ENCODE assay signal across 8 mouse cellular contexts in the genomic region with DNA sequence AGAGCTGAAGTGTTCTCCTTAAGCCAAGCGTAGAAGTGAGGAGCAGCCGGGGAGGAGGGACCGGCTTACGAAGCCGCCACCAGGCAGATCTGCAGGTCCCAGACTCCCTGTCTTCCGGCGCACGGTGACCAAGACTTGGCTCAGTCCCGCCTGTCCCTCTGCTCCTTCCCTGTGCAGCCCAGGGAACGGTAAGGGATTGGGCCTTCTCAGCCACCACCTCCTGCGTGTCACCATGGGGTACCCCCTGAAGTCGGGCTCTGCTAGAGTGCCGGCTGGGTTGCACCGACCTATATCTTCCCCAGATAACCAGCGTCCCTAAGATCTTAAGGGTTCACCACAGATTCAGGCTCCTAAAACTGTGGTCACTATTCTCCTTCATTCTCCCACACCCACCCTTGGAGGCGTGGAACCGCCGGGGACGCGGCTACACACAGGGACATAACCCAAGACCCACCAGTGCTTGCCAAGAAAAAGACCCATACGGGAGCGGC. TPM values are rescaled to one million over a fixed set of nuclear protein-coding genes. Genes with fewer than 3 reads are reported as not detected.
A peak's percentile ranks its signal among the peaks of the same experiment; 100 is the strongest.
DNase-seq lines count a peak whose midpoint lies in the region; ATAC-seq and TF ChIP-seq lines count a peak whose summit lies in the region.

No protein-coding gene starts in this region.

- under 1% methylated on average over 22 of the region's 22 CpGs for WGBS in embryonic facial prominence, embryonic 15.5 days
- under 1% methylated on average over 22 of the region's 22 CpGs for WGBS in midbrain, embryonic 13.5 days

- peaks cover 46% of the 10 kb centered on the region for H3K4me1 ChIP-seq in G1E (ENCODE audit: insufficient read depth, low read depth, low read length)
- peaks cover 43% of the 10 kb centered on the region for H3K4me1 ChIP-seq in embryonic facial prominence, embryonic 15.5 days
- peaks cover 42% of the 10 kb centered on the region for H3K4me1 ChIP-seq in midbrain, embryonic 13.5 days (replicated peaks)

- ATAC-seq in G1E (ENCODE audit: extremely low read depth, insufficient number of reproducible peaks, low FRiP score, poor library complexity, severe bottlenecking): no peak
- ATAC-seq in embryonic facial prominence, embryonic 15.5 days (ENCODE audit: insufficient number of reproducible peaks, low FRiP score, low TSS enrichment, low read depth): no peak
- ATAC-seq in midbrain, embryonic 13.5 days: no peak

- peaks cover 4% of the 10 kb centered on the region for H3K36me3 ChIP-seq in G1E (replicated peaks)
- peaks cover 8% of the 10 kb centered on the region; the same call in 1 of the 2 replicates for H3K36me3 ChIP-seq in embryonic facial prominence, embryonic 15.5 days
- peaks cover 12% of the 10 kb centered on the region for H3K36me3 ChIP-seq in midbrain, embryonic 13.5 days

- H3K27me3 ChIP-seq in G1E (ENCODE audit: insufficient read depth, low read length): peaks cover 76% of the 10 kb centered on the region
- no peaks in the 10 kb centered on the region for H3K27me3 ChIP-seq in embryonic facial prominence, embryonic 15.5 days
- no peaks in the 10 kb centered on the region for H3K27me3 ChIP-seq in midbrain, embryonic 13.5 days

- peaks cover 26% of the 10 kb centered on the region for H3K9me3 ChIP-seq in G1E (replicated peaks)
- H3K9me3 ChIP-seq in embryonic facial prominence, embryonic 15.5 days (replicated peaks): no peaks in the 10 kb centered on the region
- H3K9me3 ChIP-seq in midbrain, embryonic 13.5 days: no peaks in the 10 kb centered on the region

- peak overlapping the region; percentile 100 for H3K27ac ChIP-seq in embryonic facial prominence, embryonic 15.5 days (replicated peaks)
- H3K27ac ChIP-seq in midbrain, embryonic 13.5 days: peak overlapping the region; percentile 100

- peak; percentile 35 to 44 for DNase-seq in frontal cortex, postnatal 36 days (ENCODE audit: low spot score in 2 of 2)
- no peak for DNase-seq in frontal cortex, postnatal 25 days (ENCODE audit: low spot score in 2 of 2)
- DNase-seq in G1E (ENCODE audit: low spot score): no peak
- DNase-seq in heart, postnatal 25 days (ENCODE audit: low spot score): peak; percentile 34
- DNase-seq in left cerebral cortex, postnatal 4 days: peak; percentile 47
- DNase-seq in thymus, postnatal 0 days (ENCODE audit: low spot score): no peak

- no peak for TF ChIP-seq CTCF in G1E (IDR thresholded peaks at IDR 0.05; ENCODE audit: low read depth, low read length)

- intact Hi-C loops in heart, postnatal 25 days (cut with DNase I): loop anchor here (5.0 kb wide), 2 partner anchors 47 to 63 kb away; no protein-coding TSS in a partner anchor
- intact Hi-C loops in left cerebral cortex, postnatal 4 days (cut with DNase I): loop anchor here (5.0 kb wide), 1 partner anchor 52 kb away; no protein-coding TSS in a partner anchor

- H3K9ac ChIP-seq in embryonic facial prominence, embryonic 15.5 days: peak overlapping the region; percentile 100
- H3K9ac ChIP-seq in midbrain, embryonic 13.5 days (replicated peaks): peak overlapping the region; percentile 100

- peak overlapping the region; percentile 73 for H3K4me2 ChIP-seq in embryonic facial prominence, embryonic 15.5 days (replicated peaks)
- H3K4me2 ChIP-seq in midbrain, embryonic 13.5 days (replicated peaks): peak overlapping the region; percentile 99

- peak overlapping the region; percentile 73; the same call in 1 of the 2 replicates for H3K4me3 ChIP-seq in G1E (ENCODE audit: low read depth, low read length)
- H3K4me3 ChIP-seq in embryonic facial prominence, embryonic 15.5 days (replicated peaks): peak overlapping the region; percentile 91
- peak overlapping the region; percentile 100 for H3K4me3 ChIP-seq in midbrain, embryonic 13.5 days (replicated peaks)

RNA-seq across cellular contexts. Expression of a gene that starts 3.3 kb away (rescaled TPM):
- total RNA-seq in G1E (2014; fragmentation: Nextera tagmentation) (30.2 and 36.3 TPM in 2 replicates), G1E (2017) (4.6 and 5.4 TPM in 2 replicates)
- polyA plus RNA-seq in G1E (2012): 81.6 and 90.7 TPM in 2 replicates
- 39.1 and 43.4 TPM in 2 replicates for polyA plus RNA-seq in embryonic facial prominence, embryonic 15.5 days (2015; fragmentation: Nextera tagmentation; extraction: Ambion mirVana)
- 10 to 100 TPM; 50.5 to 59.1 TPM for total RNA-seq in heart, postnatal 25 days (2021)
- total RNA-seq in left cerebral cortex, postnatal 4 days (2021): 100 to 1,000 TPM; 232 to 250 TPM
- polyA plus RNA-seq in midbrain, embryonic 13.5 days (2015; fragmentation: Nextera tagmentation; extraction: Ambion mirVana): 30.5 and 40.7 TPM in 2 replicates
- polyA plus RNA-seq in thymus, postnatal 0 days (2015; fragmentation: Nextera tagmentation; extraction: Ambion mirVana): 6.9 and 9.6 TPM in 2 replicates

Comparison
In these comparisons a context has a peak if more than half of its experiments do, and no peak if none do; other contexts are left out.
1. DNase-seq: peak in frontal cortex, postnatal 36 days (2 of 2), heart, postnatal 25 days (single experiment) and left cerebral cortex, postnatal 4 days (single experiment); none in frontal cortex, postnatal 25 days (0 of 2), G1E (single experiment) and thymus, postnatal 0 days (single experiment).
2. Peak in every context shown above with its lines, with median percentiles within 50 percentile points of each other: H3K4me3 ChIP-seq.